In genomic region chr14:27229441-27230147, GRCm38 (mm10) we compare ENCODE assay signal across 8 mouse cellular contexts.
DNase-seq lines count a peak whose midpoint lies in the region; ATAC-seq lines count a peak whose summit lies in the region.

No protein-coding gene starts in this region.

- no peak overlapping the region for H3K4me3 ChIP-seq in midbrain, embryonic 15.5 days

- H3K9me3 ChIP-seq in midbrain, embryonic 15.5 days, result no peaks in the 10 kb centered on the region

- no peaks in the 10 kb centered on the region for H3K27me3 ChIP-seq in midbrain, embryonic 15.5 days (replicated peaks)

- H3K4me2 ChIP-seq in midbrain, embryonic 15.5 days, result no peak overlapping the region

- no peaks in the 10 kb centered on the region for H3K36me3 ChIP-seq in midbrain, embryonic 15.5 days (replicated peaks)

- DNase-seq in adrenal gland, postnatal 14 days, result peak; percentile 48
- DNase-seq in adrenal gland, adult 8-10 months, result no peak
- peak; percentile 49 to 81 for DNase-seq in heart, adult 9 months (ENCODE audit: low spot score in 2 of 2)
- DNase-seq in kidney, postnatal 25 days, result peak; percentile 33 to 70
- no peak for DNase-seq in layer of hippocampus, postnatal 14 days (ENCODE audit: low spot score in 2 of 2)
- DNase-seq in layer of hippocampus, adult 8-10 months (ENCODE audit: low spot score in 2 of 2), result no peak

- H3K9ac ChIP-seq in midbrain, embryonic 15.5 days, result no peak overlapping the region

- ATAC-seq in monocyte, adult 5-6 weeks (replicated peaks; ENCODE audit: insufficient number of reproducible peaks, low FRiP score, low TSS enrichment, poor library complexity, severe bottlenecking), result peak; percentile 40; the same call in 1 of the 2 replicates
- ATAC-seq in midbrain, embryonic 15.5 days (replicated peaks), result no peak

- 54% methylated on average over 16 of the region's 16 CpGs for WGBS in midbrain, embryonic 15.5 days

- no peak overlapping the region for H3K27ac ChIP-seq in midbrain, embryonic 15.5 days

- peaks cover 9% of the 10 kb centered on the region for H3K4me1 ChIP-seq in midbrain, embryonic 15.5 days

Comparison
In these comparisons a context has a peak if more than half of its experiments do, and no peak if none do; other contexts are left out.
1. DNase-seq: peak in adrenal gland, postnatal 14 days (single experiment), heart, adult 9 months (2 of 2) and kidney, postnatal 25 days (2 of 2); none in adrenal gland, adult 8-10 months (single experiment), layer of hippocampus, postnatal 14 days (0 of 2) and layer of hippocampus, adult 8-10 months (0 of 2).